Mouse (Mus musculus) ES-E14 (cell line): ENCODE results near the gene Apcs.

Experiments
- HCFC1 ChIP-seq: IDR thresholded peaks from 2 replicates; pipeline ENCODE4 v1.6.1; 2012; ENCODE audit warnings: low read length, inconsistent platforms, borderline replicate concordance; ENCODE audit not compliant: insufficient read depth
- MAFK ChIP-seq: IDR thresholded peaks from 2 replicates; pipeline ENCODE4 v1.6.1; 2014; ENCODE audit warnings: mild to moderate bottlenecking, low read depth, low read length, inconsistent platforms; ENCODE audit not compliant: insufficient read depth
- ZNF384 ChIP-seq: IDR thresholded peaks from 2 replicates; pipeline ENCODE4 v1.6.1; 2012; ENCODE audit warnings: low read depth, low read length, inconsistent platforms

GRCm38 (mm10) chr1:172876675-172877074, 18.2 kb downstream of the Apcs start:
- TF ChIP-seq ZNF384, result no peak
- TF ChIP-seq MAFK, result no peak
- TF ChIP-seq HCFC1, result no peak
